Mouse (Mus musculus) embryonic facial prominence, embryonic 15.5 days (tissue): Measurements from ENCODE around the gene Isg20. TPM values are rescaled to one million over a fixed set of nuclear protein-coding genes. Genes with fewer than 3 reads are reported as not detected.

Experiments used
- microRNA-seq: library from miRNA; unstranded; fragments of <30 nt; microRNA quantifications from one replicate; pipeline ENCODE4, GENCODE M21; 2016; ENCODE audit warnings: borderline number of aligned reads
- polyA plus RNA-seq: library from polyadenylated mRNA; unstranded; fragments of >200 nt; fragmentation: Nextera tagmentation; extraction: Ambion mirVana; gene quantifications from 2 replicates; pipeline ENCODE4 v1.2.1, GENCODE M21; 2015

Isg20 gene
- polyA plus RNA-seq, 1 experiment from 2014 or later, result 6.5 TPM

Small RNAs within 50 kb of the gene (microRNA-seq; reads per million reads assigned to microRNA genes)
- 6.6 reads per million, percentile 25 among the genes with 10 or more reads in this experiment for gene Mir7-2

Other genes starting within 250 kb of the Isg20 start
- gene Ntrk3, start 175.4 kb upstream of the Isg20 start, polyA plus RNA-seq, result 4.0 and 6.2 TPM in 2 replicates
- 69.5 and 74.8 TPM in 2 replicates for gene Mrps11, start 130.3 kb upstream of the Isg20 start, polyA plus RNA-seq
- gene Mrpl46, start 129.9 kb upstream of the Isg20 start, polyA plus RNA-seq, result 51.1 and 51.5 TPM in 2 replicates
- gene Det1, start 66.2 kb upstream of the Isg20 start, polyA plus RNA-seq, result 16.5 and 18.1 TPM in 2 replicates
- gene Aen, start 17.6 kb upstream of the Isg20 start, polyA plus RNA-seq, result 36.6 and 37.4 TPM in 2 replicates
- gene Acan, start 140.1 kb downstream of the Isg20 start, polyA plus RNA-seq, result 16.4 and 26.3 TPM in 2 replicates
- 4.1 and 4.5 TPM in 2 replicates for gene Hapln3, start 217.6 kb downstream of the Isg20 start, polyA plus RNA-seq
- gene Mfge8, start 235.6 kb downstream of the Isg20 start, polyA plus RNA-seq, result 175 and 185 TPM in 2 replicates